Mouse (Mus musculus) stomach, embryonic 16.5 days (tissue): ENCODE data around the gene Stxbp1. TPM values are rescaled to one million over a fixed set of nuclear protein-coding genes. Genes with fewer than 3 reads are reported as not detected.

Experiments used
- ATAC-seq: fragments of 200-750 bp; cut with Nextera tagmentation; 2 replicates; pipeline ENCODE4 v1.8.0; 2017; ENCODE audit warnings: moderate number of reproducible peaks, moderate TSS enrichment; ENCODE audit not compliant: insufficient read depth, low FRiP score
- H3K27ac ChIP-seq: fragments of 300-500 bp; sonication (generic); 2 replicates; pipeline ENCODE4 v1.5.1; 2014; ENCODE audit warnings: low read length
- H3K27me3 ChIP-seq: fragments of 300-500 bp; sonication (generic); 2 replicates; pipeline ENCODE4 v1.6.1; 2014; ENCODE audit warnings: low read length, control low read depth, mixed read lengths; ENCODE audit not compliant: control insufficient read depth, insufficient read depth
- H3K36me3 ChIP-seq: fragments of 300-500 bp; sonication (generic); 2 replicates; pipeline ENCODE4 v1.6.1; 2014; ENCODE audit warnings: low read length; ENCODE audit not compliant: control insufficient read depth, insufficient read depth
- H3K4me1 ChIP-seq: fragments of 300-500 bp; sonication (generic); 2 replicates; pipeline ENCODE4 v1.6.1; 2014; ENCODE audit warnings: low read length, control low read depth, mixed read lengths; ENCODE audit not compliant: control insufficient read depth, insufficient read depth
- H3K4me2 ChIP-seq: fragments of 300-500 bp; sonication (generic); 2 replicates; pipeline ENCODE4 v1.6.1; 2014; ENCODE audit warnings: low read depth, low read length, mixed read lengths
- H3K4me3 ChIP-seq: fragments of 300-500 bp; sonication (generic); replicated peaks from 2 replicates; pipeline ENCODE4 v1.5.1; 2014; ENCODE audit warnings: mild to moderate bottlenecking, low read length
- H3K9ac ChIP-seq: fragments of 300-500 bp; sonication (generic); 2 replicates; pipeline ENCODE4 v1.6.1; 2014; ENCODE audit warnings: low read length
- H3K9me3 ChIP-seq: fragments of 300-500 bp; sonication (generic); replicated peaks from 2 replicates; pipeline ENCODE4 v1.6.1; 2016; ENCODE audit warnings: low read length, control low read depth; ENCODE audit not compliant: control insufficient read depth
- WGBS: fragments of 180-500 bp; shearing (Covaris S2); extraction: QIAGEN DNeasy Blood & Tissue Kit; methylation state at CpG from one replicate; pipeline ENCODE4 v1.1.7; 2014; 5-methylcytosine and 5-hydroxymethylcytosine counted together
- polyA plus RNA-seq: library from polyadenylated mRNA; unstranded; fragments of >200 nt; fragmentation: Nextera tagmentation; extraction: Ambion mirVana; gene quantifications from 2 replicates; pipeline ENCODE4 v1.2.1, GENCODE M21; 2015

The Stxbp1 gene
- polyA plus RNA-seq, 1 experiment from 2014 or later, result 20.8 TPM

- no peak overlapping the region for H3K9ac ChIP-seq
- H3K36me3 ChIP-seq, result no peaks in the 10 kb centered on the region
- H3K27me3 ChIP-seq, result no peaks in the 10 kb centered on the region
- H3K9me3 ChIP-seq, result no peaks in the 10 kb centered on the region
- no peak overlapping the region for H3K4me2 ChIP-seq
- H3K4me3 ChIP-seq, result no peak overlapping the region
- no peak for ATAC-seq
- WGBS, result 93% methylated on average over 5 of the region's 5 CpGs
- H3K27ac ChIP-seq, result no peak overlapping the region
- H3K4me1 ChIP-seq, result no peaks in the 10 kb centered on the region
Measured at GRCm38 (mm10) chr2:32818208-32818607, 28.8 kb downstream of the Stxbp1 start.

DNA sequence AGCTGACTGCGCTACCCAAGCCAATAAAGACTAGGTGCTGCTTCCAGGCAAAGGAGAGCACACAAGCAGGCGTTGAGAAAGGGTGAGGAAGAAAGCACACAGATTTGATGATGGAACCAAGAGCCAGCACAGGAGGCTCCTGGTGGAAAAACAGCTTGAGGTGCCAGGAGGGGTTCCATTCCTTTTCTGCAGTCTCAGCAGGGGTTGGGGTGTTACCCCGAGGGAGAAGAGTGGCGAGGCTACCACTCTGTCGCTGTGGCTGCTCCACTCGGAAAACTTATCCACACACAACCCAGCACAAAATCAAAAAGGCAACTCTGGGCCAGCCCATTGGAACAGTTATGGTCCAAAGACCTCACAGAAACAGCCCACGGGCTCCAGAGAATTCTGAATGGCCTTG is 29.5 kb downstream of the Stxbp1 start:
- no peak overlapping the region for H3K9ac ChIP-seq
- no peak overlapping the region for H3K4me2 ChIP-seq
- no peak overlapping the region for H3K27ac ChIP-seq
- H3K9me3 ChIP-seq, result no peaks in the 10 kb centered on the region
- 70% methylated on average over 7 of the region's 7 CpGs for WGBS
- H3K36me3 ChIP-seq, result no peaks in the 10 kb centered on the region
- H3K4me1 ChIP-seq, result no peaks in the 10 kb centered on the region
- H3K4me3 ChIP-seq, result no peak overlapping the region
- H3K27me3 ChIP-seq, result no peaks in the 10 kb centered on the region
- ATAC-seq, result no peak

GRCm38 (mm10) chr2:32816946-32817581 is 30.0 kb downstream of the Stxbp1 start:
- Histone ChIP-seq H3K4me3 (no peak overlapping the region), H3K9ac (no peak overlapping the region), H3K9me3 (no peaks in the 10 kb centered on the region), H3K4me1 (no peaks in the 10 kb centered on the region), H3K36me3 (no peaks in the 10 kb centered on the region), H3K4me2 (no peak overlapping the region), H3K27me3 (no peaks in the 10 kb centered on the region), H3K27ac (no peak overlapping the region)
- 0 out of 2 replicates have a peak, but pooled peaks have one; percentile 37 for ATAC-seq
- WGBS, result 33% methylated on average over 17 of the region's 17 CpGs

- Histone ChIP-seq H3K4me1 (no peaks in the 10 kb centered on the region), H3K27ac (no peak overlapping the region), H3K36me3 (no peaks in the 10 kb centered on the region), H3K9ac (no peak overlapping the region), H3K9me3 (no peaks in the 10 kb centered on the region), H3K4me2 (no peak overlapping the region), H3K27me3 (no peaks in the 10 kb centered on the region), H3K4me3 (no peak overlapping the region)
- no peak for ATAC-seq
- 90% methylated on average over 2 of the region's 2 CpGs for WGBS
Measured at GRCm38 (mm10) chr2:32816497-32816896, 30.5 kb downstream of the Stxbp1 start.

- H3K27ac ChIP-seq, result no peak overlapping the region
- 74% methylated on average over 8 of the region's 8 CpGs for WGBS
- no peak for ATAC-seq
Measured at GRCm38 (mm10) chr2:32811959-32812358, 35.1 kb downstream of the Stxbp1 start.

GRCm38 (mm10) chr2:32808816-32809566 is 38.1 kb downstream of the Stxbp1 start:
- H3K4me2 ChIP-seq, result no peak overlapping the region
- H3K9ac ChIP-seq, result no peak overlapping the region
- H3K4me1 ChIP-seq, result no peaks in the 10 kb centered on the region
- H3K27me3 ChIP-seq, result no peaks in the 10 kb centered on the region
- H3K4me3 ChIP-seq, result no peak overlapping the region
- H3K9me3 ChIP-seq, result no peaks in the 10 kb centered on the region
- ATAC-seq, result peak; percentile 29; the same call in 1 of the 2 replicates
- 83% methylated on average over 14 of the region's 14 CpGs for WGBS
- H3K36me3 ChIP-seq, result 0 out of 2 replicates have a peak, but pooled peaks cover 3% of the 10 kb centered on the region
- no peak overlapping the region for H3K27ac ChIP-seq

More at GRCm38 (mm10) chr2:32811959-32812358, 35.1 kb downstream of the Stxbp1 start:
- no peak overlapping the region for H3K9ac ChIP-seq
- H3K36me3 ChIP-seq, result no peaks in the 10 kb centered on the region
- H3K4me1 ChIP-seq, result no peaks in the 10 kb centered on the region
- H3K4me2 ChIP-seq, result no peak overlapping the region
- no peak overlapping the region for H3K4me3 ChIP-seq
- no peaks in the 10 kb centered on the region for H3K9me3 ChIP-seq
- H3K27me3 ChIP-seq, result no peaks in the 10 kb centered on the region

GRCm38 (mm10) chr2:32798251-32798962 is 48.6 kb downstream of the Stxbp1 start:
- Histone ChIP-seq H3K4me1 (no peaks in the 10 kb centered on the region), H3K4me2 (no peak overlapping the region), H3K4me3 (no peak overlapping the region), H3K9ac (no peak overlapping the region), H3K27ac (no peak overlapping the region), H3K27me3 (no peaks in the 10 kb centered on the region), H3K9me3 (no peaks in the 10 kb centered on the region), H3K36me3 (peaks cover 8% of the 10 kb centered on the region)
- 52% methylated on average over 10 of the region's 10 CpGs for WGBS
- ATAC-seq, result no peak

DNA sequence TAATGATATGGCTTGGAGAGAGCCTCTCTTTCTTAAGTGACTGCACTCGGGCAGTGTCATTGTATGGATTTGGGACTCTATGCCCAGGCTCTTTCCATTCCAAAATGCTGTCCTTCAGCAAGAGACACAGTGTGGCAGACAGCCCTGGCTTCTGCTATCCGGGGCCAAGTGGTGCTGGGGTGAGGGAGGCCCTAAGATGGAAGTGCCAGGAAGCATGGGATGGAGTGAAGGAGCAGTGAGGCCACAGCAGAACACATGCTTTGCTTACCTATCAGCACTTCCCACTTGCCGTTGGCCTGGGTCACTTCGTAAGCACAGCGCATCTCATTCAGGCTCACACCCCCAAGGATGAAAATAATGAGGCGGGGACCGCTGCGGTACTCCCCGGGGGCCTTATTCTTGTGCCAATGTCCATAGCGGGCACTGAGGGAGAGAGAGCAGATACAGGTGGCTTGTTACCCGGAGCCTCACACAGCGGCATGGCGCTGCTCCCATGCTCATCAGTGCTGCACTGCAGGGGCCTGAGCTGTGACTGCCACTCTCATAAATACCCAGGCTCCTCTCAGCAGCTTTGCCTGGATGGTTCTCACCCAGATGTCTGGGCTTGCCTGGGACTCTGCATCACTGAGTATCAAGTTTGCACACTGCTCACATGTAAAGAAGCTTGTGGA is 51.2 kb downstream of the Stxbp1 start:
- Histone ChIP-seq H3K9ac (no peak overlapping the region), H3K4me1 (no peaks in the 10 kb centered on the region), H3K4me3 (no peak overlapping the region), H3K9me3 (no peaks in the 10 kb centered on the region), H3K27me3 (no peaks in the 10 kb centered on the region), H3K4me2 (no peak overlapping the region), H3K36me3 (peaks cover 8% of the 10 kb centered on the region), H3K27ac (no peak overlapping the region)
- ATAC-seq, result no peak
- 87% methylated on average over 13 of the region's 13 CpGs for WGBS
